Mouse (Mus musculus) neural tube, embryonic 11.5 days (tissue): ENCODE data around the gene Ccnd1. TPM values are rescaled to one million over a fixed set of nuclear protein-coding genes. Genes with fewer than 3 reads are reported as not detected.

Source experiments
- ATAC-seq: fragments of 200-750 bp; cut with Nextera tagmentation; 2 replicates; pipeline ENCODE4 v1.8.0; 2017; ENCODE audit warnings: moderate number of reproducible peaks, mild to moderate bottlenecking, moderate TSS enrichment, moderate library complexity; ENCODE audit not compliant: insufficient read depth, low FRiP score, low TSS enrichment
- DNase-seq: peaks from one replicate; pipeline ENCODE4 v3.0.0-alpha.2; 2015; ENCODE audit warnings: low spot score
- H3K27ac ChIP-seq: fragments of 300-500 bp; sonication (generic); 2 replicates; pipeline ENCODE4 v1.5.1; 2014; ENCODE audit warnings: low read depth, mild to moderate bottlenecking, low read length
- H3K27me3 ChIP-seq: fragments of 300-500 bp; sonication (generic); 2 replicates; pipeline ENCODE4 v1.6.1; 2014; ENCODE audit warnings: mild to moderate bottlenecking, low read length, mixed read lengths; ENCODE audit not compliant: control insufficient read depth, insufficient read depth
- H3K36me3 ChIP-seq: fragments of 300-500 bp; sonication (generic); 2 replicates; pipeline ENCODE4 v1.6.1; 2014; ENCODE audit warnings: mild to moderate bottlenecking, low read length, moderate library complexity, mixed read lengths; ENCODE audit not compliant: control insufficient read depth, insufficient read depth
- H3K4me1 ChIP-seq: fragments of 300-500 bp; sonication (generic); 2 replicates; pipeline ENCODE4 v1.6.1; 2014; ENCODE audit warnings: low read length, mixed read lengths; ENCODE audit not compliant: control insufficient read depth, insufficient read depth
- H3K4me2 ChIP-seq: fragments of 300-500 bp; sonication (generic); 2 replicates; pipeline ENCODE4 v1.6.1; 2014; ENCODE audit warnings: low read depth, mild to moderate bottlenecking, moderate library complexity
- H3K4me3 ChIP-seq: fragments of 300-500 bp; sonication (generic); 2 replicates; pipeline ENCODE4 v1.5.1; 2014; ENCODE audit warnings: low read depth, low read length
- H3K9ac ChIP-seq: fragments of 300-500 bp; sonication (generic); 2 replicates; pipeline ENCODE4 v1.6.1; 2014; ENCODE audit warnings: mild to moderate bottlenecking, low read length
- H3K9me3 ChIP-seq: fragments of 300-500 bp; sonication (generic); 2 replicates; pipeline ENCODE4 v1.6.1; 2016; ENCODE audit warnings: low read length; ENCODE audit not compliant: control insufficient read depth
- WGBS: fragments of 180-500 bp; shearing (Covaris S2); extraction: QIAGEN DNeasy Blood & Tissue Kit; methylation state at CpG from one replicate; pipeline ENCODE4 v1.1.7; 2014; 5-methylcytosine and 5-hydroxymethylcytosine counted together
- polyA plus RNA-seq: library from polyadenylated mRNA; unstranded; fragments of >200 nt; fragmentation: Nextera tagmentation; extraction: Ambion mirVana; gene quantifications from 2 replicates; pipeline ENCODE4 v1.2.1, GENCODE M21; 2014

Ccnd1 gene
- polyA plus RNA-seq, 1 experiment from 2014 or later, result 201 TPM

DNA sequence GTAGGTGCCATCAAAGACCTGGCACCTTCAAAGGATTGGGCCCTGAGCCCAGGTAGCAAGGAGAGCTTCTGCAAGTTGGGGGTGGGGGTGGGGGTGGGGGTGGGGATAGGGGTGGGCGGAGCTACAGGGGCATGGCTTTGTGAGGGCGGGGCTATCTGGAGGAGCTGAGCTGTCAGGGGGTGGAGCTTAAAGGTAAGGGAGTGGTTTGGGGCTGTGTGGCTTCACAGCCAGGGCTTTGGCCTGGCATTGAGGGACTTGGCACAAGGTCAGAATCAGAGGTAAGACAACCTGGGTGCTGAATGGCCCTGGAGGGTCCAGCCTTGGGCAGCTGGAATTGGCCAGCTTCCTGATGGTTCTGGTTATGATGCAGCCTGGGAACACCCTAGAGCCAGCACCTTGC, 32.0 kb upstream of the Ccnd1 start:
- no peak overlapping the region for H3K4me2 ChIP-seq
- no peaks in the 10 kb centered on the region for H3K27me3 ChIP-seq
- no peaks in the 10 kb centered on the region for H3K4me1 ChIP-seq
- H3K4me3 ChIP-seq, result no peak overlapping the region
- H3K9ac ChIP-seq, result no peak overlapping the region
- H3K27ac ChIP-seq, result no peak overlapping the region
- no peaks in the 10 kb centered on the region for H3K36me3 ChIP-seq
- 17% methylated on average over 2 of the region's 2 CpGs for WGBS
- DNase-seq, result no peak
- no peak for ATAC-seq
- no peaks in the 10 kb centered on the region for H3K9me3 ChIP-seq

DNA sequence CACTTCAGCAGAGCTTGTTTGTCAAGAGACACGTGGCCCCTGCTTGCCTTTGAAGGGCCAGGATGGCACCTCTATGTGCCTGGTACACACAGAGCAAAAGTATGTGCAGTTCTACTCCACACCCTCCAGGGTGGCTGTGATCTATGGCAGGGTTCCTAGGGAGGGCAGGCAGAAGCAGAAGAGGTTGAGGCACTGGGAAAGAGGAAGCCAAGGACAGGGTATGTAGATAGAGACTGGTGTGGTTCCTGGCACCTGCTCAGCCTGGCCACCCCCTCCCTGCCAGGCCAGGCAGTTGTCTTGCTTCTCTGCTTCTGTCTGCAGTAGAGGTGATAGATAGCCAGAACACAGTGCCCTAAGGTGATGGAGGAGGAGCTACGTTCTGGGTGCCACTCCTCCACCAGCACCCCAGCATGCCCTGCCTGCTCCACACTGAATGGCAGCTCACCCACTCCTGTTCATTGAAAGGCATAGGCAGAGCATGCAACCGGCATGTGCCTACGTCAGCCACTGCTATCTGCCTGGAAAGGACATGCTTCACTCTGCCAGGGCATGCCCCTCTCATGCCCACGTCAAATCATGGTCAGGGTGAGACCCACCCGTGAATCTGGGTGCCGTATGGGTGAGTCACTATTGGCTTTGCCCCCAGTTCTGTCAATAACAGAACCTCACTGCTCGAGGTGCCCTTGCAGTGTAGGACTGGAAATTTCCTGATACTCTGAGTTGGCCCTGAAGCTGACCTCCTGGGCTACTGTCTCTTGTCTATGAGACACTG, 31.5 kb upstream of the Ccnd1 start:
- no peaks in the 10 kb centered on the region for H3K36me3 ChIP-seq
- H3K4me1 ChIP-seq, result no peaks in the 10 kb centered on the region
- H3K9me3 ChIP-seq, result no peaks in the 10 kb centered on the region
- no peak for ATAC-seq
- no peak for DNase-seq
- 74% methylated on average over 8 of the region's 8 CpGs for WGBS
- no peak overlapping the region for H3K4me3 ChIP-seq
- no peaks in the 10 kb centered on the region for H3K27me3 ChIP-seq
- H3K27ac ChIP-seq, result no peak overlapping the region
- H3K9ac ChIP-seq, result no peak overlapping the region
- no peak overlapping the region for H3K4me2 ChIP-seq

- H3K9ac ChIP-seq, result no peak overlapping the region
- H3K9me3 ChIP-seq, result no peaks in the 10 kb centered on the region
- H3K4me2 ChIP-seq, result no peak overlapping the region
- H3K4me3 ChIP-seq, result no peak overlapping the region
- DNase-seq, result no peak
- 80% methylated on average over 5 of the region's 5 CpGs for WGBS
- no peak for ATAC-seq
- no peaks in the 10 kb centered on the region for H3K27me3 ChIP-seq
- no peak overlapping the region for H3K27ac ChIP-seq
- no peaks in the 10 kb centered on the region for H3K36me3 ChIP-seq
- no peaks in the 10 kb centered on the region for H3K4me1 ChIP-seq
Observed at GRCm38 (mm10) chr7:144965893-144966292, 26.2 kb upstream of the Ccnd1 start.

GRCm38 (mm10) chr7:144964316-144964715, 24.6 kb upstream of the Ccnd1 start:
- Histone ChIP-seq H3K27me3 (no peaks in the 10 kb centered on the region), H3K9me3 (no peaks in the 10 kb centered on the region), H3K36me3 (no peaks in the 10 kb centered on the region), H3K4me3 (no peak overlapping the region), H3K4me1 (no peaks in the 10 kb centered on the region), H3K9ac (no peak overlapping the region), H3K27ac (no peak overlapping the region), H3K4me2 (no peak overlapping the region)
- 87% methylated on average over 4 of the region's 4 CpGs for WGBS
- ATAC-seq, result no peak
- DNase-seq, result no peak

- no peak overlapping the region for H3K9ac ChIP-seq
- H3K27ac ChIP-seq, result no peak overlapping the region
- no peaks in the 10 kb centered on the region for H3K27me3 ChIP-seq
- H3K9me3 ChIP-seq, result no peaks in the 10 kb centered on the region
- H3K4me3 ChIP-seq, result no peak overlapping the region
- H3K4me2 ChIP-seq, result no peak overlapping the region
- 91% methylated on average over 1 of the region's 1 CpGs for WGBS
- DNase-seq (no peak), ATAC-seq (no peak)
- H3K4me1 ChIP-seq, result no peaks in the 10 kb centered on the region
- no peaks in the 10 kb centered on the region for H3K36me3 ChIP-seq
Observed at GRCm38 (mm10) chr7:144963911-144964310, 24.2 kb upstream of the Ccnd1 start.

DNA sequence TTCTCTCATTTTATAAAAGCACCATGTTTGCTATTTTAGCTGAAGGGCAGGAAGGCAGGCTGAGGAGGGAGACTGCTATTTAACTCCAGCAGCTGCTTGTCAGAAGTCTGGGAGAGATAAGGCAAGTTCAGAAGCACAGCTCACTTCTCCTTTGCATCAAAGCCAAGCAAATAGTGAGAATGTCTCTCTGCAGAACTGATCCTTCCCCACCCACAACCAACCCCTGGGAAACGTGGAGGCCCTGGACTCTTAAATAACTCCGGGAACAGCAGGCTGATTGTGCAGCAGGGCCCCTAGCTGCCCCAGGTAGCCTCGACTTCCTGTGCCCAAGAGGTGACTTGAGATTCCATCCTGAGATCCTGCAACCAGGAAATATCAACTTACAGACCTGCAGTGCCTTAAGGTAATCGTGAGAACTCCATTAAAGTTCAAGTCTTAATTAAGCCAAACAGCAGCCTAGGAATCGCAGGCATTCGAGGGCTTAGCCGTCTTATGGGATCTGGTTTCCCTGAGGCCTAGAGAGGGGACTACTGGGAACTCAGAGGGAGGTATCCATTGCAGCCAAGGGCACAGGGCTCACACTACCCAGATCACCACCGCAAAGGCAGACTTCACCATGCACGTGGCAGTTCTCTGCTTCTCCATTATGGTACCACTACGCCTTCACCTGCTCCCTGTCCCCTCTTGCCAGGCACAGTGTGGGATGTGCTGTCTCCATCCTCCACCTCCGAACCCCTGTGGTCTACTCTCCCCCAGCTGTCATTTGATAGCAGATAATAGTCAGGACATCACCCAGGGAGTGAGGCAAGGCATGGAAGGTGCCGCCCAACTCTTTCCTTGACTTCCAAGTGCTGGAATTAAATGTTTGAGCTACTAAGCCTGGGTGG, 19.0 kb upstream of the Ccnd1 start:
- no peak overlapping the region for H3K4me2 ChIP-seq
- H3K9me3 ChIP-seq, result no peaks in the 10 kb centered on the region
- WGBS, result 63% methylated on average over 12 of the region's 12 CpGs
- H3K4me3 ChIP-seq, result no peak overlapping the region
- H3K27ac ChIP-seq, result no peak overlapping the region
- H3K27me3 ChIP-seq, result no peaks in the 10 kb centered on the region
- DNase-seq, result no peak
- H3K4me1 ChIP-seq, result no peaks in the 10 kb centered on the region
- H3K36me3 ChIP-seq, result no peaks in the 10 kb centered on the region
- no peak for ATAC-seq
- H3K9ac ChIP-seq, result no peak overlapping the region

- Histone ChIP-seq H3K27ac (no peak overlapping the region), H3K4me2 (peak overlapping the region; percentile 86), H3K4me1 (peaks cover 32% of the 10 kb centered on the region), H3K9me3 (no peaks in the 10 kb centered on the region), H3K9ac (peak overlapping the region; percentile 49), H3K36me3 (no peaks in the 10 kb centered on the region), H3K4me3 (peak overlapping the region; percentile 38), H3K27me3 (peaks cover 4% of the 10 kb centered on the region; the same call in 1 of the 2 replicates)
- ATAC-seq, result no peak
- WGBS, result under 1% methylated on average over 41 of the region's 45 CpGs
- peak; percentile 87 for DNase-seq
Observed at GRCm38 (mm10) chr7:144943254-144943653, 3.5 kb upstream of the Ccnd1 start.

GRCm38 (mm10) chr7:144942744-144943135, 3.0 kb upstream of the Ccnd1 start:
- peaks cover 32% of the 10 kb centered on the region for H3K4me1 ChIP-seq
- peak overlapping the region; percentile 86 for H3K4me2 ChIP-seq
- H3K27me3 ChIP-seq, result peaks cover 4% of the 10 kb centered on the region; the same call in 1 of the 2 replicates
- DNase-seq (peak; percentile 35), ATAC-seq (no peak)
- H3K36me3 ChIP-seq, result no peaks in the 10 kb centered on the region
- no peak overlapping the region for H3K27ac ChIP-seq
- H3K9me3 ChIP-seq, result no peaks in the 10 kb centered on the region
- peak overlapping the region; percentile 38 for H3K4me3 ChIP-seq
- peak overlapping the region; percentile 49 for H3K9ac ChIP-seq
- WGBS, result 0% methylated on average over 20 of the region's 20 CpGs
